Mouse (Mus musculus): ENCODE results near the gene Uvrag.

DNA sequence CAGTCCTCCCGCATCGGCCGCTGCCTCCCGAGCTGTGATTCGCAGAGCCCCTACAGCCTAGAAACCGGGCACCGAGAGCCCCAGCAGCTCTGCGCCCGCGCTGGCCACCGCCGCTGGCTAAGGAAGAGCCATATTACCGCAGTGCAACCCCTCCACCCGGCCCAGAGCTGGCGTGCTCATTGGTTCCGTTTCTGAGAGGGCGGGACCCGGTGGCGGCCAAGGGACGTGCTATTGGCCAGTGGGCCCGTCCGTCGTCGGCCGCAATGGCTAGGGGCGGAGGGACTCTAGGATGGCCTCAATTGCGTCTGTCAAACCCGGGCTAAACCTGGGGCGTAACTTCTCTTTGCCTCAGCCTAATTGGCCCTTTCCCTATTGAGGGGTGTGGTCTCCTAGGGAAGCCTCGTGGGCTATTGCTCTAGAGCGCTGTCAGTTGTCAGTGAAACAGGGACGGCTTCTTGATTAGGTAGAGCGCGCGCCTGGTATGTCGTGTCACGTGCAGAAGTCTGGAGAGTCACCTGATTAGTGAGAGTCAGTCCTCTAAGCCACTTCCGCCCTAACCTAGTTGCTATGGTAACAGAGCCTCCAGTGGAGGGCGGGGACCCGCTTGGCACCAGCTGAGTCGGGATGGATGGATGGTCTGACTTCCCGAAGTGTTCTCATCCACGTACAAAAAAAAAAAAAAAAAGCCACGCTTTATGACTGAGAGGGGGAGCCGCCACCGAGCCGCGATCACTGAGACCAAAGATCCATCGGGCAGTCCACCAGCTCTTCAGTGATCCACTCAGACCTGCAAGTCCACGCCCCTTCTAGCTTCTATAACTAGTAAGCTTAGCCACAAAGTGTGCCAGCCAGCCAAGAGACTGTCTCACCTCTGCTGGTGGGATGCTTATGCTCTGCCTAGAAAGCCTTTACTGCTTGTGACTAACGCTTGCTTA lies at the start of gene Uvrag:
- TF ChIP-seq POLR2A (IDR thresholded peaks at IDR 0.05; ENCODE audit: extremely low read depth, insufficient read depth, low read length) = peak; percentile 96
- no peak for TF ChIP-seq CTCF (IDR thresholded peaks at IDR 0.05; ENCODE audit: low read depth, low read length)
